Mouse (Mus musculus): Measurements from ENCODE around the gene Mafb. TPM values are rescaled to one million over a fixed set of nuclear protein-coding genes. Genes with fewer than 3 reads are reported as not detected.

Mafb gene
- total and polyA plus RNA-seq, 2 experiments from 2014 or later = 5.8 to 9.0 TPM

GRCm38 (mm10) chr2:160353581-160353980 is 13.3 kb downstream of the Mafb start:
- H3K4me1 ChIP-seq (ENCODE audit: insufficient read depth, low read length) = no peaks in the 10 kb centered on the region
- no peak for TF ChIP-seq CTCF (IDR thresholded peaks at IDR 0.05)
- H3K27me3 ChIP-seq (ENCODE audit: insufficient read depth, low read length) = peaks cover 17% of the 10 kb centered on the region
- H3K36me3 ChIP-seq (ENCODE audit: insufficient read depth, low read length) = no peaks in the 10 kb centered on the region
- DNase-seq (ENCODE audit: low spot score) (no peak), ATAC-seq (ENCODE audit: low FRiP score) (no peak)
- H3K4me2 ChIP-seq (ENCODE audit: low read depth, low read length, poor library complexity, severe bottlenecking) = no peak overlapping the region
- no peaks in the 10 kb centered on the region for H3K9me3 ChIP-seq (ENCODE audit: low read length)
- 88% methylated on average over 2 of the region's 2 CpGs for WGBS
- no peak overlapping the region for H3K4me3 ChIP-seq (ENCODE audit: low read depth, low read length)
- H3K27ac ChIP-seq (ENCODE audit: low read depth, low read length) = no peak overlapping the region
- no peak overlapping the region for H3K9ac ChIP-seq (replicated peaks; ENCODE audit: low read length, poor library complexity, severe bottlenecking)

- Histone ChIP-seq H3K27ac (ENCODE audit: low read depth, low read length) (no peak overlapping the region), H3K4me1 (ENCODE audit: insufficient read depth, low read length) (no peaks in the 10 kb centered on the region), H3K9ac (replicated peaks; ENCODE audit: low read length, poor library complexity, severe bottlenecking) (no peak overlapping the region), H3K36me3 (ENCODE audit: insufficient read depth, low read length) (no peaks in the 10 kb centered on the region), H3K27me3 (ENCODE audit: insufficient read depth, low read length) (no peaks in the 10 kb centered on the region), H3K9me3 (ENCODE audit: low read length) (no peaks in the 10 kb centered on the region), H3K4me3 (ENCODE audit: low read depth, low read length) (no peak overlapping the region), H3K4me2 (ENCODE audit: low read depth, low read length, poor library complexity, severe bottlenecking) (no peak overlapping the region)
- no peak for ATAC-seq (ENCODE audit: low FRiP score)
- no peak for DNase-seq (ENCODE audit: low spot score)
- no peak for TF ChIP-seq CTCF (IDR thresholded peaks at IDR 0.05)
- 34% methylated on average over 8 of the region's 8 CpGs for WGBS
Measured at GRCm38 (mm10) chr2:160351038-160351574, 15.8 kb downstream of the Mafb start.

GRCm38 (mm10) chr2:160349578-160349977 is 17.3 kb downstream of the Mafb start:
- TF ChIP-seq CTCF (IDR thresholded peaks at IDR 0.05) = no peak
- DNase-seq (ENCODE audit: low spot score) (no peak), ATAC-seq (ENCODE audit: low FRiP score) (no peak)
- Histone ChIP-seq H3K27me3 (ENCODE audit: insufficient read depth, low read length) (no peaks in the 10 kb centered on the region), H3K9ac (replicated peaks; ENCODE audit: low read length, poor library complexity, severe bottlenecking) (no peak overlapping the region), H3K4me2 (ENCODE audit: low read depth, low read length, poor library complexity, severe bottlenecking) (no peak overlapping the region), H3K27ac (ENCODE audit: low read depth, low read length) (no peak overlapping the region), H3K4me1 (ENCODE audit: insufficient read depth, low read length) (no peaks in the 10 kb centered on the region), H3K36me3 (ENCODE audit: insufficient read depth, low read length) (no peaks in the 10 kb centered on the region), H3K4me3 (ENCODE audit: low read depth, low read length) (no peak overlapping the region), H3K9me3 (ENCODE audit: low read length) (no peaks in the 10 kb centered on the region)
- WGBS = 87% methylated on average over 4 of the region's 4 CpGs

- H3K4me2 ChIP-seq (ENCODE audit: low read depth, low read length, poor library complexity, severe bottlenecking) = no peak overlapping the region
- ATAC-seq (ENCODE audit: low FRiP score) (no peak), DNase-seq (ENCODE audit: low spot score) (no peak)
- H3K4me1 ChIP-seq (ENCODE audit: insufficient read depth, low read length) = no peaks in the 10 kb centered on the region
- no peak for TF ChIP-seq CTCF (IDR thresholded peaks at IDR 0.05)
- H3K27ac ChIP-seq (ENCODE audit: low read depth, low read length) = no peak overlapping the region
- H3K36me3 ChIP-seq (ENCODE audit: insufficient read depth, low read length) = no peaks in the 10 kb centered on the region
- no peaks in the 10 kb centered on the region for H3K27me3 ChIP-seq (ENCODE audit: insufficient read depth, low read length)
- H3K4me3 ChIP-seq (ENCODE audit: low read depth, low read length) = no peak overlapping the region
- no peak overlapping the region for H3K9ac ChIP-seq (replicated peaks; ENCODE audit: low read length, poor library complexity, severe bottlenecking)
- 50% methylated on average over 7 of the region's 7 CpGs for WGBS
- no peaks in the 10 kb centered on the region for H3K9me3 ChIP-seq (ENCODE audit: low read length)
Measured at GRCm38 (mm10) chr2:160348796-160349195, 18.1 kb downstream of the Mafb start.

- TF ChIP-seq CTCF (IDR thresholded peaks at IDR 0.05) = no peak
- Histone ChIP-seq H3K4me1 (ENCODE audit: insufficient read depth, low read length) (no peaks in the 10 kb centered on the region), H3K4me3 (ENCODE audit: low read depth, low read length) (no peak overlapping the region), H3K27me3 (ENCODE audit: insufficient read depth, low read length) (no peaks in the 10 kb centered on the region), H3K36me3 (ENCODE audit: insufficient read depth, low read length) (no peaks in the 10 kb centered on the region), H3K4me2 (ENCODE audit: low read depth, low read length, poor library complexity, severe bottlenecking) (no peak overlapping the region), H3K9ac (replicated peaks; ENCODE audit: low read length, poor library complexity, severe bottlenecking) (no peak overlapping the region), H3K9me3 (ENCODE audit: low read length) (no peaks in the 10 kb centered on the region), H3K27ac (ENCODE audit: low read depth, low read length) (no peak overlapping the region)
- ATAC-seq (ENCODE audit: low FRiP score) (no peak), DNase-seq (ENCODE audit: low spot score) (no peak)
- WGBS = 73% methylated on average over 4 of the region's 4 CpGs
Measured at GRCm38 (mm10) chr2:160348072-160348604, 18.7 kb downstream of the Mafb start.

- Histone ChIP-seq H3K4me2 (ENCODE audit: low read depth, low read length, poor library complexity, severe bottlenecking) (no peak overlapping the region), H3K4me3 (ENCODE audit: low read depth, low read length) (no peak overlapping the region), H3K9ac (replicated peaks; ENCODE audit: low read length, poor library complexity, severe bottlenecking) (no peak overlapping the region), H3K4me1 (ENCODE audit: insufficient read depth, low read length) (no peaks in the 10 kb centered on the region), H3K27me3 (ENCODE audit: insufficient read depth, low read length) (no peaks in the 10 kb centered on the region), H3K36me3 (ENCODE audit: insufficient read depth, low read length) (no peaks in the 10 kb centered on the region), H3K9me3 (ENCODE audit: low read length) (no peaks in the 10 kb centered on the region), H3K27ac (ENCODE audit: low read depth, low read length) (no peak overlapping the region)
- ATAC-seq (ENCODE audit: low FRiP score) (no peak), DNase-seq (ENCODE audit: low spot score) (no peak)
- TF ChIP-seq CTCF (IDR thresholded peaks at IDR 0.05) = no peak
Measured at GRCm38 (mm10) chr2:160345644-160346043, 21.2 kb downstream of the Mafb start.

All from midbrain, postnatal 0 days (tissue).